Mouse (Mus musculus) E14TG2a.4 (cell line): Measurements from ENCODE around the gene Zfp64.

Source experiments
- H3K27me3 ChIP-seq: 2 replicates; pipeline ENCODE4 v1.6.1; 2014; ENCODE audit warnings: low read length, control low read depth; ENCODE audit not compliant: insufficient read depth
- H3K36me3 ChIP-seq: 2 replicates; pipeline ENCODE4 v1.6.1; 2014; ENCODE audit warnings: low read length, control low read depth; ENCODE audit not compliant: insufficient read depth
- H3K4me1 ChIP-seq: replicated peaks from 2 replicates; pipeline ENCODE4 v1.6.1; 2014; ENCODE audit warnings: low read depth, low read length, control low read depth
- H3K4me3 ChIP-seq: replicated peaks from 2 replicates; pipeline ENCODE4 v1.5.1; 2014; ENCODE audit warnings: mild to moderate bottlenecking, low read length
- H3K9me3 ChIP-seq: 2 replicates; pipeline ENCODE4 v1.6.1; 2014; ENCODE audit warnings: low read length, control low read depth
- CTCF ChIP-seq: conservative IDR thresholded peaks from 2 replicates; pipeline ENCODE4 v1.5.1; 2014; ENCODE audit warnings: low read length
- NANOG ChIP-seq: IDR thresholded peaks from 2 replicates; pipeline ENCODE4 v1.6.1; 2014; ENCODE audit warnings: borderline replicate concordance, low read length, mixed read lengths
- POU5F1 ChIP-seq: IDR thresholded peaks from 2 replicates; pipeline ENCODE4 v1.6.1; 2014; ENCODE audit warnings: low read length, borderline replicate concordance

The Zfp64 gene

DNA sequence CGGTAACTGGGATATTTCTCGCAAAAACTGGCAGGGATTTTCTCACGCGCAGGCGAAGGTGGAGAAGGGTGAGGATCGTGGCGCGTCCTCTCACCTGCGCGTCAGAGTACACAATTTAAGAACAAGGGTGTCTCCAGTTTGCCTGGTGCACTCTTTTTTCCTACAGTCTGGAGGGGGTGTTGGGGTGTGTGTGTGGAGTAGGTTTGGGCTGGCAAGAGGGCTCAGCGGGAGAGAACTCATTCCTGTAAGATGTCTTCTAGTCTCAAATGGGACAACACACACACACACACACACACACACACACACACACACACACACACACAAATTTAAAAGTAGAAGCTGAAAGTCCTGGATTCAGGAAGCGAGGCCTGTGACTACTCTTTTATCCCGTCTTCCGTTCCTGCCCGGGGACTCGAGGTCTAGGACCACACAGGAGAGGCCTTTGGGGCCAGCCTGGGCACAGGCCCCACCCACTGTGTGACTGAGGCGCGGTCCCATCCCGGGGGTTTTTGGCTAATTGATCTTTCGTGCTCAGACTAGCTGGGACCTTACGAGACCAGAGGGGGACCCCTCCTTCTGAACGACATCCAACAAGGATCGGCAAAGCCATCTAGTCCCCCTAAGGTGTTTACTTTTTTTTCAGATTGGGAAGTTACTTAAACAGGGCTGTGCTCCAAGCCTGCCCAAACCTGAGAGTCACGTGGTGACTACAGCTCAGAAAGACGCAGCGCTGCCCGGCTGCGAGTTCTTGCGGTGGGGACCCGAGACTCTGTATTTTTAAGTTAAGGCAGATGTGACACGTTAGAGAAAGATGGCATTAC, 42.3 kb downstream of the Zfp64 start:
- H3K27me3 ChIP-seq = peaks cover 73% of the 10 kb centered on the region
- no peak for TF ChIP-seq CTCF
- no peak for TF ChIP-seq POU5F1
- no peak for TF ChIP-seq NANOG

GRCm38 (mm10) chr2:168912051-168912891, 43.1 kb downstream of the Zfp64 start:
- Histone ChIP-seq H3K4me3 (peak overlapping the region; percentile 79), H3K4me1 (peaks cover 36% of the 10 kb centered on the region), H3K36me3 (no peaks in the 10 kb centered on the region), H3K9me3 (no peaks in the 10 kb centered on the region), H3K27me3 (peaks cover 66% of the 10 kb centered on the region)
- TF ChIP-seq NANOG (no peak), CTCF (no peak), POU5F1 (no peak)

More for the DNA sequence above, 42.3 kb downstream of the Zfp64 start:
- no peaks in the 10 kb centered on the region for H3K36me3 ChIP-seq
- no peaks in the 10 kb centered on the region for H3K9me3 ChIP-seq
- H3K4me3 ChIP-seq = peak overlapping the region; percentile 79
- peaks cover 37% of the 10 kb centered on the region for H3K4me1 ChIP-seq

DNA sequence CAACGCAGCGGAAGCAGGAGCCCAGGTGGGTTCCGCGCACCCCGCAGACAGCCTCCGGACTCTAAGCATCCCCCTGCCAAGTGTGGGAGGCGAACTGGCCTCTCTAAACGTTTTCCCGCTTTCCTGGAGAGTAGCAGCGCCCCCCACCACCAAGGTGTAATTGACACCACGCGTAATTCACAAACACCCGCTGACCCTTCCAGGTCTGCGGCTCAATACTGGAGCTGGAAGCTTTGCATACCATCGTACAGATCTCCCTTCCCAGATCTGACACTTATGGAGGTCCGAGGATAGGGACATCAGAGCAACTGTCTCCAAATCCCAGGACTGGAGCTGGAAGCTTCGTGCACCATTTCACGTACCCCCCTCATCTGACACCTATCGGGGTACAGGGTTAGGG, 43.9 kb downstream of the Zfp64 start:
- Histone ChIP-seq H3K36me3 (no peaks in the 10 kb centered on the region), H3K4me3 (peak overlapping the region; percentile 79), H3K27me3 (peaks cover 61% of the 10 kb centered on the region), H3K9me3 (no peaks in the 10 kb centered on the region), H3K4me1 (peaks cover 43% of the 10 kb centered on the region)
- no peak for TF ChIP-seq CTCF

DNA sequence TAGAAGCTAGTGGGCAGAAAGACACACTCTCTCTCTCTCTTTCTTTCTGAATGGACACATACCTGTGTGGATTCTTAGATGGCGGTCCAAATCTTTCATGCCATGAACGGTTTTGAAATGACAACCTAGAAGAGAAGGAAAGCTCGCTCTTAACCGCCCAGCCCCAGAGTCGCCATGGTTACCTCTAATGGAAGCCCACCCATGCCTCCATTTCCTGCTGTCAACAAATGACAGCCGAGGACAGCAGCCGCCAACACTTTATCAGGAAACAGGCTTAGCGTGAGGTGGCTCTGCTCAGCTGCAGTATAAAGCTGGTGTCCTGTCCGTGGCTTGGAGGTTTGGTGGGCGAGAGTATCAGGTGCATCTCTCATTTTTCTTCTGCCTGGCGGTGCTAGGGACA, 49.4 kb downstream of the Zfp64 start:
- Histone ChIP-seq H3K4me1 (peaks cover 49% of the 10 kb centered on the region), H3K27me3 (peaks cover 25% of the 10 kb centered on the region), H3K9me3 (no peaks in the 10 kb centered on the region), H3K4me3 (peak overlapping the region; percentile 13; the same call in 1 of the 2 replicates), H3K36me3 (no peaks in the 10 kb centered on the region)
- TF ChIP-seq POU5F1 (no peak), NANOG (no peak), CTCF (no peak)

- TF ChIP-seq POU5F1 (no peak), CTCF (peak; percentile 58)
- Histone ChIP-seq H3K9me3 (no peaks in the 10 kb centered on the region), H3K27me3 (peaks cover 14% of the 10 kb centered on the region), H3K4me3 (no peak overlapping the region), H3K36me3 (no peaks in the 10 kb centered on the region), H3K4me1 (peaks cover 38% of the 10 kb centered on the region)
These were observed 50.5 kb downstream of the Zfp64 start for GRCm38 (mm10) chr2:168904846-168905245.

DNA sequence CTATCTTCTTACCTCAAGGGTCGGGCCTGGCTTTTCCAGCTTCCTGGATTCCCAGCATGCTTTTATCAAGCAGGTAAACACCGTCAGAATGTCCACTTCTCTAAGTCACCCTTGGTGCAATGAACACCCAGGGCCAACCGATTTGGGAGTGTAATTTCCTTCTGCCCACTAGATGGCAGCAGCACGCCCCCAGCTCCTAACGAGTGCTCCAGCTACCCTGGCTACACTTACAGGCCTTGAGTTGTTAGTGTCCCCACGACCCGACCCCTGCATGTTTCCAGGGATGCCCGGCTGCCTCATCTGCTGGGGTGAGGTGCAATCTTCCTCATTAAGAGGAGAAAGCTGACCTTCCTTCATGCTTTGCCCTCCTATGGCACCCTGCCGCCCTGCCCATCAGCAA, 51.2 kb downstream of the Zfp64 start:
- TF ChIP-seq CTCF (peak; percentile 89), POU5F1 (no peak), NANOG (no peak)
- H3K9me3 ChIP-seq = no peaks in the 10 kb centered on the region
- peaks cover 37% of the 10 kb centered on the region for H3K4me1 ChIP-seq
- H3K36me3 ChIP-seq = no peaks in the 10 kb centered on the region
- peaks cover 9% of the 10 kb centered on the region for H3K27me3 ChIP-seq
- H3K4me3 ChIP-seq = no peak overlapping the region

GRCm38 (mm10) chr2:168902634-168903033, 52.8 kb downstream of the Zfp64 start:
- Histone ChIP-seq H3K36me3 (no peaks in the 10 kb centered on the region), H3K4me3 (no peak overlapping the region), H3K27me3 (no peaks in the 10 kb centered on the region), H3K9me3 (no peaks in the 10 kb centered on the region), H3K4me1 (peaks cover 37% of the 10 kb centered on the region)
- TF ChIP-seq POU5F1 (no peak), NANOG (no peak), CTCF (peak; percentile 84)

DNA sequence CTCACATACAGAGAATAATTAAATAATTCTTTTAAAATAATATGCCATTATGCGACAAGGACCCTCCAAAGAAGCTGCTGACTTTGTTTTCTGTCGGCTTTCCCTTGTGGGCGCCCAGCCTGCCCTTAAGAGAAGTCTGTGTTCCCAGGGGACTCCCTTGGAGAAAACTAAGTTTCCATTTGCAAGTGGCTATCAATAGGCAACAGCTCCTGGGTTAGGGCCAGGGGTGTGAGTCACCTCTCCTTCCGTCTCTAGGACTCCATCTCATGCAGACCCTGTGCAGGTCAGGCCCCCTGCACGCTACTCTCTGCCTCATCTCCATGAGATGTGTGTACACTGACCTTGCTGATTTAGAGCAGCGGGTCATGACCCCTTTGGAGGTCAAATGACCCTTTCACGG, 57.5 kb downstream of the Zfp64 start:
- Histone ChIP-seq H3K27me3 (peaks cover 10% of the 10 kb centered on the region), H3K36me3 (no peaks in the 10 kb centered on the region), H3K9me3 (no peaks in the 10 kb centered on the region), H3K4me1 (peaks cover 27% of the 10 kb centered on the region), H3K4me3 (no peak overlapping the region)
- TF ChIP-seq CTCF (no peak), NANOG (no peak), POU5F1 (no peak)
